Mouse (Mus musculus): ENCODE data around the gene Mcam. TPM values are rescaled to one million over a fixed set of nuclear protein-coding genes. Genes with fewer than 3 reads are reported as not detected.
"Not testable (repeated sequence)": the region's sequence is repeated elsewhere in the genome, so short reads cannot be mapped to it uniquely, and the experiment has no call there.

The Mcam gene
- polyA plus RNA-seq, 1 experiment from 2014 or later = 22.3 TPM

- Histone ChIP-seq H3K9ac (no peak overlapping the region), H3K4me2 (replicated peaks) (no peak overlapping the region), H3K36me3 (0 out of 2 replicates have a peak, but pooled peaks cover 6% of the 10 kb centered on the region), H3K4me3 (no peak overlapping the region), H3K27me3 (no peaks in the 10 kb centered on the region), H3K9me3 (no peaks in the 10 kb centered on the region), H3K27ac (no peak overlapping the region), H3K4me1 (peaks cover 4% of the 10 kb centered on the region)
- ATAC-seq (ENCODE audit: insufficient number of reproducible peaks, insufficient read depth, low FRiP score, low TSS enrichment) = no peak
- WGBS = 34% methylated on average over 9 of the region's 9 CpGs
Measured at GRCm38 (mm10) chr9:44096536-44096935, 37.7 kb upstream of the Mcam start.

DNA sequence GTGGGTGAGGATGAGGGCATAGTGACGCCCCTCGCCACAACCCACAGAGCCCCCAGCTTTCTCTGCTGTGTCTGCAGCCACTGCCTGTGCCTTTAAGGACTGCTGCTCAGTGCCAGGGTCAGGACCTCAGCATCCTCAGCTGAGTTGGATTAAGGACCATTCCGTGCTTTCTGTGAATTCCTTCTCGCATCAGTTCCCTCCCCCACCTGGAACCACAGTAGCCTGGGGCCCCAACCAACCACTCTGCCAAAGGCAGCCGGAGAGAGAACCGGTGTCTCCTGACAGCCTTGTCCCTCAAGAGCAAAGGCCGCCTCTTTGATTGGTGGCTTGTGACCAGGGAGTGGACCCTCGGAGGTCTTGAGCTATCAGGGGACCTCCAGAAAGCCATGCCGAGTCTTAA is 32.8 kb upstream of the Mcam start, which contains the start of gene Mfrp:
TSS of gene Mfrp (plus strand) at position 240 of the 400 bp plus-strand sequence.
- Histone ChIP-seq H3K27ac (no peak within 1 kb of the TSS), H3K36me3 (peaks cover 20% of the 10 kb centered on the region), H3K4me2 (replicated peaks) (no peak within 1 kb of the TSS), H3K9me3 (no peaks in the 10 kb centered on the region), H3K9ac (no peak within 1 kb of the TSS), H3K4me3 (no peak within 1 kb of the TSS), H3K4me1 (peaks cover 3% of the 10 kb centered on the region), H3K27me3 (no peaks in the 10 kb centered on the region)
- ATAC-seq (ENCODE audit: insufficient number of reproducible peaks, insufficient read depth, low FRiP score, low TSS enrichment) = no peak
- 37% methylated on average over 9 of the region's 9 CpGs for WGBS

DNA sequence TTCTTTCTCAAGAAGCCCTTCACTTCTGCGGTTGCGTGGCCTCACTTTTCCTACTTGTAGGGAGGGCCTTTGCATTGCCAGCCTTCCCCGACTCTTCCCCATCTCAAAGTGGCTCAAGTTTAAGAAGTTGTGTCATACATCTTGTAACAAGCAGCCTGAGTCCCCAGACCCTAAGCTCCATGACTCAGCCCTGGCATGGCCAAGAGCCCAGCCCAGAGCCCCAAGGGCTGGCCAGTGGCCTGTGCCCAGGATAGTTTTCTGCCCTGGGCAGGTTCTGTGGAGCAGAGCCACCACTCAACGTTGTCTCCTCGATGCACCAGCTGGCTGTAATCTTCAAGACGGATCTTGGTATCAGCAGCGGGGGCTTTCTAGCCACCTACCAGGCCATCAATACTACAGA is 29.4 kb upstream of the Mcam start:
- peaks cover 36% of the 10 kb centered on the region for H3K4me1 ChIP-seq
- no peaks in the 10 kb centered on the region for H3K9me3 ChIP-seq
- WGBS = 95% methylated on average over 7 of the region's 7 CpGs
- no peak for ATAC-seq (ENCODE audit: insufficient number of reproducible peaks, insufficient read depth, low FRiP score, low TSS enrichment)
- H3K36me3 ChIP-seq = peaks cover 30% of the 10 kb centered on the region
- no peak overlapping the region for H3K4me3 ChIP-seq
- no peaks in the 10 kb centered on the region for H3K27me3 ChIP-seq
- H3K4me2 ChIP-seq (replicated peaks) = no peak overlapping the region
- no peak overlapping the region for H3K27ac ChIP-seq
- H3K9ac ChIP-seq = no peak overlapping the region

GRCm38 (mm10) chr9:44105781-44106180 is 28.5 kb upstream of the Mcam start:
- H3K4me3 ChIP-seq = no peak overlapping the region
- H3K36me3 ChIP-seq = peaks cover 37% of the 10 kb centered on the region
- no peaks in the 10 kb centered on the region for H3K9me3 ChIP-seq
- 90% methylated on average over 10 of the region's 10 CpGs for WGBS
- ATAC-seq (ENCODE audit: insufficient number of reproducible peaks, insufficient read depth, low FRiP score, low TSS enrichment) = no peak
- no peak overlapping the region for H3K4me2 ChIP-seq (replicated peaks)
- H3K27ac ChIP-seq = no peak overlapping the region
- H3K4me1 ChIP-seq = peaks cover 45% of the 10 kb centered on the region
- no peaks in the 10 kb centered on the region for H3K27me3 ChIP-seq
- H3K9ac ChIP-seq = no peak overlapping the region

GRCm38 (mm10) chr9:44106182-44106581 is 28.1 kb upstream of the Mcam start:
- no peak overlapping the region for H3K9ac ChIP-seq
- H3K4me2 ChIP-seq (replicated peaks) = no peak overlapping the region
- ATAC-seq (ENCODE audit: insufficient number of reproducible peaks, insufficient read depth, low FRiP score, low TSS enrichment) = no peak
- WGBS = 97% methylated on average over 7 of the region's 7 CpGs
- H3K4me1 ChIP-seq = peaks cover 47% of the 10 kb centered on the region
- no peaks in the 10 kb centered on the region for H3K27me3 ChIP-seq
- H3K36me3 ChIP-seq = peaks cover 37% of the 10 kb centered on the region
- no peak overlapping the region for H3K4me3 ChIP-seq
- H3K9me3 ChIP-seq = no peaks in the 10 kb centered on the region
- H3K27ac ChIP-seq = no peak overlapping the region

GRCm38 (mm10) chr9:44106596-44106995 is 27.7 kb upstream of the Mcam start:
- ATAC-seq (ENCODE audit: insufficient number of reproducible peaks, insufficient read depth, low FRiP score, low TSS enrichment) = no peak
- 72% methylated on average over 4 of the region's 4 CpGs for WGBS
- Histone ChIP-seq H3K9ac (no peak overlapping the region), H3K4me3 (no peak overlapping the region; the same call in 1 of the 2 replicates), H3K27ac (no peak overlapping the region), H3K4me1 (peaks cover 47% of the 10 kb centered on the region), H3K36me3 (peaks cover 37% of the 10 kb centered on the region), H3K27me3 (no peaks in the 10 kb centered on the region), H3K9me3 (no peaks in the 10 kb centered on the region), H3K4me2 (replicated peaks) (peak overlapping the region; percentile 36; the same call in 1 of the 2 replicates)

DNA sequence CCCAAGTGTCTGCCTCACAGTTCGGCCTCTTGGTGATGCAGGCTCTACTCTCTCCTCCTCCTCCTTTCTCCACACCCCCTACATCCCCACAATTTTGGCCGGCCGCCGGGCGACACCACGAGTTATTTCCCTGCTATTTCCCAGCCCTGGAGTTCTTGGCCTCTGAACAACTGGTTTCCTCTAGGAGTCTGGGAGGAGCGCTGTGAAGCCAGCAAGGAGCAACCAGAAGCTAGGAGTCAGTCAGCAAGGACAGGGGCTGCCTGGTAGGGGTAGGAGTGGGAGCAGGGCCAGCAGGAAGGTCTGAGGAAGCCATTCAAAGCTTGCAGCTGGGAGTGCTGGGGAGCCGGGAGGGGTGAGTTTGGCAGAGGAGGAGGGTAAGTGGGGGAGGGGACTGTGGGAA is 27.2 kb upstream of the Mcam start, which contains the start of gene C1qtnf5:
TSS of gene C1qtnf5 (plus strand) at position 136 of the 400 bp plus-strand sequence.
- Histone ChIP-seq H3K27me3 (no peaks in the 10 kb centered on the region), H3K9me3 (no peaks in the 10 kb centered on the region), H3K4me2 (replicated peaks) (peak within 1 kb of the TSS; percentile 36), H3K4me1 (peaks cover 51% of the 10 kb centered on the region), H3K4me3 (peak within 1 kb of the TSS; percentile 7; the same call in 1 of the 2 replicates), H3K9ac (peak within 1 kb of the TSS; percentile 36), H3K36me3 (peaks cover 37% of the 10 kb centered on the region), H3K27ac (peak within 1 kb of the TSS; percentile 52)
- ATAC-seq (ENCODE audit: insufficient number of reproducible peaks, insufficient read depth, low FRiP score, low TSS enrichment) = no peak
- WGBS = 33% methylated on average over 8 of the region's 8 CpGs

DNA sequence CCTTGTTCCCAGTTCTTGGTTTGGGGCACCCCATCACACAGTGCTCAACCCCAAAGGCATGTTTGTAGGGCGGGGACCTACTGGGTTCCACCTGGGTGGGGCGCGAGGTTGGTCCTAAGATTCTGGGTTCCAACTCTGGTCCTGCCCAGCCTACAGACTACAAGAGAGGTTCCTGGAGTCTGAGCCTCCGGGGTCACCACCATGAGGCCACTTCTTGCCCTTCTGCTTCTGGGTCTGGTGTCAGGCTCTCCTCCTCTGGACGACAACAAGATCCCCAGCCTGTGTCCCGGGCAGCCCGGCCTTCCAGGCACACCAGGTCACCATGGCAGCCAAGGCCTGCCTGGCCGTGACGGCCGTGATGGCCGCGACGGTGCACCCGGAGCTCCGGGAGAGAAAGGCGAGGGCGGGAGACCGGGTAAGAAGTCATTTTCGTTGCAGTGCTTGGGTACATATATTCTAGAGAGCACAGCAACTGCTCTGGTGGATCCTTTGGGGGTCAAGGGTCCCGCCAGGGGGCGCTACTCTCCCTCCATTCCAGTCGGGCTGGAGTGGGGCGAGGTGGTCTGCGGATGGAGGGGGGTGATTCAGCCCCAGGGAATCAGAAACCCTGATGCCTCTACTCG is 26.6 kb upstream of the Mcam start:
- ATAC-seq (ENCODE audit: insufficient number of reproducible peaks, insufficient read depth, low FRiP score, low TSS enrichment) = no peak
- H3K4me3 ChIP-seq = no peak overlapping the region
- H3K4me1 ChIP-seq = peaks cover 51% of the 10 kb centered on the region

GRCm38 (mm10) chr9:44108269-44109055 is 25.8 kb upstream of the Mcam start:
- Histone ChIP-seq H3K27me3 (no peaks in the 10 kb centered on the region), H3K9me3 (no peaks in the 10 kb centered on the region), H3K36me3 (peaks cover 37% of the 10 kb centered on the region), H3K4me2 (replicated peaks) (peak overlapping the region; percentile 44), H3K9ac (peak overlapping the region; percentile 36; the same call in 1 of the 2 replicates), H3K4me1 (peaks cover 51% of the 10 kb centered on the region), H3K27ac (0 out of 2 replicates have a peak overlapping the region, but pooled peaks have one; percentile 30), H3K4me3 (no peak overlapping the region)
- no peak for ATAC-seq (ENCODE audit: insufficient number of reproducible peaks, insufficient read depth, low FRiP score, low TSS enrichment)
- 79% methylated on average over 31 of the region's 31 CpGs for WGBS

More for the DNA sequence above, 26.6 kb upstream of the Mcam start:
- Histone ChIP-seq H3K27ac (peak overlapping the region; percentile 52), H3K27me3 (no peaks in the 10 kb centered on the region), H3K4me2 (replicated peaks) (peak overlapping the region; percentile 36), H3K9ac (peak overlapping the region; percentile 36; the same call in 1 of the 2 replicates), H3K36me3 (peaks cover 37% of the 10 kb centered on the region), H3K9me3 (no peaks in the 10 kb centered on the region)
- WGBS = 40% methylated on average over 25 of the region's 25 CpGs

DNA sequence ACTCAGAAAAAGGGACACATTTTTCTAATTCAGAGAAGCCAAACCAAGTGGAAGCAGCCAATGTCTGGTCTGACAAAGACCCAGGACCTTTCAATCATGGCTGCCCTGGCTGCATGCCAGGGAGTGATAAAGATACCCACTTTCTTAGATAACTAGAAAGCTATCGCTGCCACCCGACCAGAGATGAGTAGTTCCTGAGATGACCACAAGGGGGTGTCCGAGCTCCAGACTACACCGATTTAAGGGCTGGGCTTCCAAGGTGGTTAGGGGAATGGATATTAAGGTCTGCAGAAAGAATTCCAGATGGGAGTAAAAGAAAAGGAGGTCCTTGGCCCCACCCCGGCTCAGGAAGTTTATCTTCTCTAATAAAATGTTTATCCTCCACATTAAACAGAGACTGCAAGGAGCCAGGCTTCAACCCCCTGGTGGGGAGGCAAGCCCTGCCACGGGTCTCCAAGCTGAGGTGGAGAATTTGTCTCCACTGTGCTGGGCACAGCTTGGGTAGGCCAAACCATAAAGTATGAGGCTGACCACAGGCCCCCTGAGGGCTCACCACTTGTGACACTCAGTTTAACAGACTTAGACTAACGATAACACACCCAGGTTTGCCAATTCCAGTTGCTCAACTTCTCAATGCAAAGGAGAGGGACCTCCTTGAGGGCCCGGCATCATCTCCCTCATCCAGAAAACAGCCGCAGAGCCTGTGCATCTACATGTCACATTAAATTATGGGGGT is 24.7 kb upstream of the Mcam start:
- ATAC-seq (ENCODE audit: insufficient number of reproducible peaks, insufficient read depth, low FRiP score, low TSS enrichment) = no peak
- Histone ChIP-seq H3K4me2 (replicated peaks) (peak overlapping the region; percentile 44), H3K27me3 (no peaks in the 10 kb centered on the region), H3K9me3 (no peaks in the 10 kb centered on the region), H3K36me3 (peaks cover 32% of the 10 kb centered on the region), H3K4me3 (peak overlapping the region; percentile 22), H3K9ac (peak overlapping the region; percentile 45; the same call in 1 of the 2 replicates), H3K27ac (peak overlapping the region; percentile 30; the same call in 1 of the 2 replicates), H3K4me1 (peaks cover 51% of the 10 kb centered on the region)
- 31% methylated on average over 9 of the region's 9 CpGs for WGBS

DNA sequence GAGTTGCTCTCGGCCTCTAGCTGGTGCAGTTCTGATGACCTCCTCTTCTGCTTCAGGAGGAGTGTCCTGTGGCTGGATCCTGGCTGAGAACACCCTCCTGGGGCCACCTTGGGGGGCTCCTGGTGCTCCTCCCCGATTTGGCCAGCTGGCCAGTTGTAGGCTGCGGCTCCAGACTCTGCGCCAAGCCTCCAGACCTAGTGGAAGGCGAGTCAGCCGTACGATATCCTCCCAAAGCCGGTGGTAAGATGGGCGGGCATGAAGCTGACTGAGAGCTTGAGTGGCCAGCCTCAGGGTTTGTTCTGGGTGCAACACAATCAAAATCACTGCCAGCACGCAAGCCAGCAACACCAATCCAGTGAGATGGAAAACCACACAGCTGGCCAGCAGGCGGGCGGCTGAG is 22.4 kb upstream of the Mcam start:
- H3K27me3 ChIP-seq; ATAC-seq (ENCODE audit: insufficient number of reproducible peaks, insufficient read depth, low FRiP score, low TSS enrichment); H3K9me3 ChIP-seq; H3K27ac ChIP-seq: not testable (repeated sequence)
- peaks cover 44% of the 10 kb centered on the region for H3K4me1 ChIP-seq
- H3K36me3 ChIP-seq = peaks cover 16% of the 10 kb centered on the region; the same call in 1 of the 2 replicates
- peak overlapping the region; percentile 87; the same call in 1 of the 2 replicates for H3K9ac ChIP-seq
- WGBS = 58% methylated on average over 9 of the region's 12 CpGs
- H3K4me2 ChIP-seq (replicated peaks) = peak overlapping the region; percentile 58
- H3K4me3 ChIP-seq = peak overlapping the region; percentile 88

Data from embryonic facial prominence, embryonic 12.5 days (tissue).